Mouse (Mus musculus): Measurements from ENCODE around the gene Gkap1. TPM values are rescaled to one million over a fixed set of nuclear protein-coding genes. Genes with fewer than 3 reads are reported as not detected.

The Gkap1 gene
- polyA plus RNA-seq, 2 experiments: 27.3 to 30.9 TPM

DNA sequence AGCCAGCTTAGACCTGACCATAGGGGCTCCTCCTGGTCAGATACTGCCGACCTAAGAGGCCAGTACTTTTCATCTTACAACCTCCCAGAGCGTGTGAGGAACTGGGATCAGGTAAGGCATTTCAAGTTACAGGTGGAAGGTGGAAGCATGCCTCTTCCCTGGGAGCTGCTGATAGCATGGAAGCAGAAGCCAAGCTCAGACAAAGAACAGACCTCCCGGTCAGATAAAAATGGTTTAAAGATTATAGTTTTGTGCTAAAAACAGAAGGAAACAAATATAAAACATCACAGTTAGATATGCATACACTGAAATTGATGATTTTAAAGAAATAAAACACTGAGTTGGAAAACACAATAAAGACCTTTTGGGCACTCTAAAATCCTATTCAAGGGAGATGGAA, 8.6 kb downstream of the Gkap1 start:
- H3K9me3 ChIP-seq (ENCODE audit: control insufficient read depth, low read length): no peaks in the 10 kb centered on the region
- no peak overlapping the region for H3K27ac ChIP-seq (replicated peaks; ENCODE audit: low read depth, low read length)
- H3K4me3 ChIP-seq (replicated peaks; ENCODE audit: low read length): no peak overlapping the region
- no peak overlapping the region for H3K4me2 ChIP-seq (replicated peaks; ENCODE audit: low read depth, low read length, severe bottlenecking)
- no peak overlapping the region for H3K9ac ChIP-seq (ENCODE audit: low read depth, low read length, severe bottlenecking)
- no peaks in the 10 kb centered on the region for H3K27me3 ChIP-seq (ENCODE audit: control insufficient read depth, insufficient read depth, low read length)
- H3K4me1 ChIP-seq (ENCODE audit: control insufficient read depth, insufficient read depth, low read length): no peaks in the 10 kb centered on the region
- ATAC-seq (ENCODE audit: low FRiP score, low read depth) (no peak), DNase-seq (ENCODE audit: low spot score) (no peak)
- peaks cover 11% of the 10 kb centered on the region for H3K36me3 ChIP-seq (ENCODE audit: control insufficient read depth, insufficient read depth, low read length)
- TF ChIP-seq POLR2A (IDR thresholded peaks at IDR 0.05; ENCODE audit: borderline replicate concordance, extremely low read depth, insufficient read depth, insufficient read length): no peak
- 67% methylated on average over 3 of the region's 3 CpGs for WGBS

DNA sequence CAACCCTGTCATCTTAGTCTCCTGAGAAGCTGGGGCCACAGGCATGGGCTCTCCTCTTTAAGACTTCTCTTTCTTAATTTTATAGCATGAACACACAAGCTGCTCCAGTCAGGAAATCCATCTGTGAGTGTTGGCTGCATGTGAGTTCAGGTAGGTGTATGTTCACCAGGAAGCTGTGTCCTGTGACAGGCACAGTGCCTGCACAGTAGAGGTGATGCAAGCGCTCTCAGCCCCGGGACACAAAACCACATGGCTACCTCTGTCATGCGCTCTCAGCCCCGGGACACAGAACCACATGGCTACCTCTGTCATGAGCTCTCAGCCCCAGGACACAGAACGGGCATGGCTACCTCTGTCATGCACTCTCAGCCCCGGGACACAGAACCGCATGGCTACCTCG, 12.0 kb downstream of the Gkap1 start:
- H3K9me3 ChIP-seq (ENCODE audit: control insufficient read depth, low read length): no peaks in the 10 kb centered on the region
- no peaks in the 10 kb centered on the region for H3K4me1 ChIP-seq (ENCODE audit: control insufficient read depth, insufficient read depth, low read length)
- H3K27ac ChIP-seq (replicated peaks; ENCODE audit: low read depth, low read length): no peak overlapping the region
- no peak for DNase-seq (ENCODE audit: low spot score)
- H3K27me3 ChIP-seq (ENCODE audit: control insufficient read depth, insufficient read depth, low read length): no peaks in the 10 kb centered on the region
- H3K4me2 ChIP-seq (replicated peaks; ENCODE audit: low read depth, low read length, severe bottlenecking): no peak overlapping the region
- WGBS: 79% methylated on average over 8 of the region's 8 CpGs
- H3K4me3 ChIP-seq (replicated peaks; ENCODE audit: low read length): no peak overlapping the region
- no peak overlapping the region for H3K9ac ChIP-seq (ENCODE audit: low read depth, low read length, severe bottlenecking)
- no peak for TF ChIP-seq POLR2A (IDR thresholded peaks at IDR 0.05; ENCODE audit: borderline replicate concordance, extremely low read depth, insufficient read depth, insufficient read length)
- H3K36me3 ChIP-seq (ENCODE audit: control insufficient read depth, insufficient read depth, low read length): peaks cover 19% of the 10 kb centered on the region
- ATAC-seq (ENCODE audit: low FRiP score, low read depth): no peak

DNA sequence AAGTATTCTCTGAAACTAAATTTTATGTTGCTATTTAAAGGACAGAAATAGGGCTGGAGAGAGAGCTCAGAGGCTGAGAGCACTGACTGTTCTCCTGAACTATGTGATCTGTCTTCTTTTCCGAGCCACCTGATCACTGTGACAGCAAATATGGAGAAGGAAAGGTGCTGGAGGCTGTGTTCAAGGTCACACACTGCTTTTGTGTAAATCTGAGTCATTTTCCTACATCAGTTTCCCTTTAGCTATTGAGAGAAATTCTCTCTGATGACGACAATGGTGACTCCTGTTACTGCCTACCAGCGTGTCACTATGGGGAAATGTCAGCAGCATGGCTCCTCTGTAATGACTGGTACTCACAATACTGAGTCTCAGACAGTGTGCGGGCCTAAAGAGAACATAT, 13.8 kb downstream of the Gkap1 start:
- 90% methylated on average over 4 of the region's 4 CpGs for WGBS
- H3K36me3 ChIP-seq (ENCODE audit: control insufficient read depth, insufficient read depth, low read length): peaks cover 27% of the 10 kb centered on the region
- no peaks in the 10 kb centered on the region for H3K4me1 ChIP-seq (ENCODE audit: control insufficient read depth, insufficient read depth, low read length)
- no peak overlapping the region for H3K4me2 ChIP-seq (replicated peaks; ENCODE audit: low read depth, low read length, severe bottlenecking)
- ATAC-seq (ENCODE audit: low FRiP score, low read depth) (no peak), DNase-seq (ENCODE audit: low spot score) (no peak)
- no peak overlapping the region for H3K9ac ChIP-seq (ENCODE audit: low read depth, low read length, severe bottlenecking)
- no peaks in the 10 kb centered on the region for H3K27me3 ChIP-seq (ENCODE audit: control insufficient read depth, insufficient read depth, low read length)
- no peak for TF ChIP-seq POLR2A (IDR thresholded peaks at IDR 0.05; ENCODE audit: borderline replicate concordance, extremely low read depth, insufficient read depth, insufficient read length)
- no peak overlapping the region for H3K27ac ChIP-seq (replicated peaks; ENCODE audit: low read depth, low read length)
- H3K4me3 ChIP-seq (replicated peaks; ENCODE audit: low read length): no peak overlapping the region
- no peaks in the 10 kb centered on the region for H3K9me3 ChIP-seq (ENCODE audit: control insufficient read depth, low read length)

DNA sequence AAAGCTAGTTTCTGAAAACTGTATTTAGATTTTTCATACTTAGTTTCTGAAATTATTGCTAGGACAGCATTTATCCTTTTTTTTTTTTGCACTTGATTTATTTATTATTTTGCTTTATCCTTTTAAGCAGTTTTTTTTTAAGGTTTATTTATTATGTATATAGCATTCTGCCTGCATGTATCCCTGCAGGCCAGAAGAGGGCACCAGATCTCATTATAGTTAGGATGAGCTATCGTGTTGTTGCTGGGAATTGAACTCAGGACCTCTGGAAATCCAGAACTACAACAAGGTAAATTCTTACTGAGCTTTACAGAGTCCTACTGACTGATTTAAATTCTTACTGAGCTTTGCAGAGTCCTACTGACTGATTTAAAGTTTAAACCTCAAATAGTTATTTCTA, 22.2 kb downstream of the Gkap1 start:
- Histone ChIP-seq H3K27ac (replicated peaks; ENCODE audit: low read depth, low read length) (no peak overlapping the region), H3K9me3 (ENCODE audit: control insufficient read depth, low read length) (no peaks in the 10 kb centered on the region), H3K36me3 (ENCODE audit: control insufficient read depth, insufficient read depth, low read length) (peaks cover 31% of the 10 kb centered on the region), H3K9ac (ENCODE audit: low read depth, low read length, severe bottlenecking) (no peak overlapping the region), H3K4me1 (ENCODE audit: control insufficient read depth, insufficient read depth, low read length) (no peaks in the 10 kb centered on the region), H3K4me3 (replicated peaks; ENCODE audit: low read length) (no peak overlapping the region), H3K4me2 (replicated peaks; ENCODE audit: low read depth, low read length, severe bottlenecking) (no peak overlapping the region), H3K27me3 (ENCODE audit: control insufficient read depth, insufficient read depth, low read length) (no peaks in the 10 kb centered on the region)
- WGBS: 83% methylated on average over 1 of the region's 1 CpGs
- no peak for ATAC-seq (ENCODE audit: low FRiP score, low read depth)
- no peak for TF ChIP-seq POLR2A (IDR thresholded peaks at IDR 0.05; ENCODE audit: borderline replicate concordance, extremely low read depth, insufficient read depth, insufficient read length)
- DNase-seq (ENCODE audit: low spot score): no peak

DNA sequence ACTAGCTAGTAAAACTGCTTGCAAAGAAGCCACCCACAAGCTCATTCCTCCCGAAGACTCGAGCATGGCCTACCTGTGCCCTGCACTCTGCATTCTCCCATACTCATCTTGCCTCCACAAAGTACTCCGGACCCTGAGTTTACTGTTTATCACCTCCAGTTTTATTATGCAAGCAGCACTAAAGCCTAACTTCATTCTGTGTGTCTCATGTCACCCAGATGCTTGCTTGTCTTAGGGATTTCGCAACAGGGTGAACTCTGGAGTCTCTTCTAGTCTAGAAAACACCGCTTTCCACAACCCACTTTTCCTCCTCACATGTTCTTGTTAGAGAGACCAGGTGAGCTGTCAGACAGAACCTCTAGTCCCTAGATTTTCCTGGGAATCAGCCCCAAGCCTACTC, 26.5 kb downstream of the Gkap1 start:
- Histone ChIP-seq H3K27me3 (ENCODE audit: control insufficient read depth, insufficient read depth, low read length) (no peaks in the 10 kb centered on the region), H3K9me3 (ENCODE audit: control insufficient read depth, low read length) (no peaks in the 10 kb centered on the region), H3K4me2 (replicated peaks; ENCODE audit: low read depth, low read length, severe bottlenecking) (no peak overlapping the region), H3K36me3 (ENCODE audit: control insufficient read depth, insufficient read depth, low read length) (peaks cover 13% of the 10 kb centered on the region), H3K27ac (replicated peaks; ENCODE audit: low read depth, low read length) (no peak overlapping the region), H3K9ac (ENCODE audit: low read depth, low read length, severe bottlenecking) (no peak overlapping the region), H3K4me3 (replicated peaks; ENCODE audit: low read length) (no peak overlapping the region), H3K4me1 (ENCODE audit: control insufficient read depth, insufficient read depth, low read length) (no peaks in the 10 kb centered on the region)
- 83% methylated on average over 5 of the region's 5 CpGs for WGBS
- DNase-seq (ENCODE audit: low spot score) (no peak), ATAC-seq (ENCODE audit: low FRiP score, low read depth) (no peak)
- TF ChIP-seq POLR2A (IDR thresholded peaks at IDR 0.05; ENCODE audit: borderline replicate concordance, extremely low read depth, insufficient read depth, insufficient read length): no peak

DNA sequence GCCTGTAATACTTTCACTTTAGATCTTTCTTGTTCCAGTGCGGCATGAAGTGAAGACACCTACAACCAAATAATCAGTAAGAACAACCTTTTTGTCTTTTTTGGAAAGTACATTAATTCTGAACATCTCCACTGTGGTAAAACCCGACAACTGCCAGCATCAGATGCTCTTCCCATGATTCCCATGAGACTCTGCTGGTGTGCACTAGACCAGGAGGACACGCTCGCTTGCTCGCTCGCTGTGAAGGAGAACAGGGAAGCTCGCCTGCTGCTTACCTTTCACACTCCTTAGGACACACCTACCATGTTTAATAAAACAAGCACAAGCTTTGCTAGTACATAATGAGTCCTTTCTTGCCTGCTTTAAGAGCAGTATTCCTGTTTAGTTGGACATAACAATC, 39.0 kb downstream of the Gkap1 start:
- Histone ChIP-seq H3K27me3 (ENCODE audit: control insufficient read depth, insufficient read depth, low read length) (no peaks in the 10 kb centered on the region), H3K36me3 (ENCODE audit: control insufficient read depth, insufficient read depth, low read length) (peaks cover 29% of the 10 kb centered on the region), H3K9me3 (ENCODE audit: control insufficient read depth, low read length) (no peaks in the 10 kb centered on the region), H3K4me3 (replicated peaks; ENCODE audit: low read length) (no peak overlapping the region), H3K27ac (replicated peaks; ENCODE audit: low read depth, low read length) (no peak overlapping the region), H3K4me2 (replicated peaks; ENCODE audit: low read depth, low read length, severe bottlenecking) (no peak overlapping the region), H3K9ac (ENCODE audit: low read depth, low read length, severe bottlenecking) (no peak overlapping the region), H3K4me1 (ENCODE audit: control insufficient read depth, insufficient read depth, low read length) (no peaks in the 10 kb centered on the region)
- ATAC-seq (ENCODE audit: low FRiP score, low read depth) (no peak), DNase-seq (ENCODE audit: low spot score) (no peak)
- TF ChIP-seq POLR2A (IDR thresholded peaks at IDR 0.05; ENCODE audit: borderline replicate concordance, extremely low read depth, insufficient read depth, insufficient read length): no peak
- 92% methylated on average over 7 of the region's 7 CpGs for WGBS
